Mouse (Mus musculus): ENCODE measurements around the gene Rfng. TPM values are rescaled to one million over a fixed set of nuclear protein-coding genes. Genes with fewer than 3 reads are reported as not detected.

Rfng gene
- polyA plus RNA-seq, 2 experiments: 39.0 to 61.0 TPM

- ATAC-seq (ENCODE audit: low FRiP score, low read depth) (no peak), DNase-seq (ENCODE audit: low spot score) (no peak)
- Histone ChIP-seq H3K27me3 (ENCODE audit: control insufficient read depth, insufficient read depth, low read length) (no peaks in the 10 kb centered on the region), H3K9me3 (ENCODE audit: control insufficient read depth, low read length) (no peaks in the 10 kb centered on the region), H3K27ac (replicated peaks; ENCODE audit: low read depth, low read length) (no peak overlapping the region), H3K4me3 (replicated peaks; ENCODE audit: low read length) (no peak overlapping the region), H3K4me1 (ENCODE audit: control insufficient read depth, insufficient read depth, low read length) (no peaks in the 10 kb centered on the region), H3K9ac (ENCODE audit: low read depth, low read length, severe bottlenecking) (no peak overlapping the region), H3K36me3 (ENCODE audit: control insufficient read depth, insufficient read depth, low read length) (no peaks in the 10 kb centered on the region), H3K4me2 (replicated peaks; ENCODE audit: low read depth, low read length, severe bottlenecking) (no peak overlapping the region)
- 39% methylated on average over 4 of the region's 4 CpGs for WGBS
- TF ChIP-seq POLR2A (IDR thresholded peaks at IDR 0.05; ENCODE audit: borderline replicate concordance, extremely low read depth, insufficient read depth, insufficient read length): no peak
Observed at GRCm38 (mm10) chr11:120747974-120748373, 36.0 kb downstream of the Rfng start.

- H3K9me3 ChIP-seq (ENCODE audit: control insufficient read depth, low read length): no peaks in the 10 kb centered on the region
- H3K27ac ChIP-seq (replicated peaks; ENCODE audit: low read depth, low read length): no peak overlapping the region
- H3K36me3 ChIP-seq (ENCODE audit: control insufficient read depth, insufficient read depth, low read length): no peaks in the 10 kb centered on the region
- H3K9ac ChIP-seq (ENCODE audit: low read depth, low read length, severe bottlenecking): no peak overlapping the region
- no peak for DNase-seq (ENCODE audit: low spot score)
- WGBS: 67% methylated on average over 7 of the region's 7 CpGs
- no peak for TF ChIP-seq POLR2A (IDR thresholded peaks at IDR 0.05; ENCODE audit: borderline replicate concordance, extremely low read depth, insufficient read depth, insufficient read length)
- H3K4me1 ChIP-seq (ENCODE audit: control insufficient read depth, insufficient read depth, low read length): no peaks in the 10 kb centered on the region
- H3K4me3 ChIP-seq (replicated peaks; ENCODE audit: low read length): no peak overlapping the region
- no peak overlapping the region for H3K4me2 ChIP-seq (replicated peaks; ENCODE audit: low read depth, low read length, severe bottlenecking)
- no peaks in the 10 kb centered on the region for H3K27me3 ChIP-seq (ENCODE audit: control insufficient read depth, insufficient read depth, low read length)
- ATAC-seq (ENCODE audit: low FRiP score, low read depth): no peak
Observed at GRCm38 (mm10) chr11:120744121-120744701, 39.8 kb downstream of the Rfng start.

DNA sequence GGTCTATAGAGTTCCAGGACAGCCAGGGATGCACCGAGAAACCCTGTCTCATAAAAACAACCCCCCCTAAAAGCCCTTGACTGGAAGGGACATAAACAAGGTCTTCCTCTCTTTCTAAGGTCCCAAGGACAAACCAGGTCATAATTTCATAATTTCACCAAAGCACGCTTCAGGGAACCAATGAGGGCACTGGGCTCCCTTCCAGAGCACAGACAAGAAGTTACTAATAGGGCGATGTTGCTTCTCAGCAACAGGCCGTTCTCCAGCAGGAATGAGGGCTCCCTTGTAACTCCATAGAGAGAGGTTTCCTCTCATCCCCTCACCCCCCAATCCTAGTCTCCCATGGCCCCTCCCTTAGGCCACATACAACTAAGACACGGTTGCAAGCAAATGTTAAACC, 43.0 kb downstream of the Rfng start:
- WGBS: 89% methylated on average over 5 of the region's 5 CpGs
- no peak for TF ChIP-seq POLR2A (IDR thresholded peaks at IDR 0.05; ENCODE audit: borderline replicate concordance, extremely low read depth, insufficient read depth, insufficient read length)

DNA sequence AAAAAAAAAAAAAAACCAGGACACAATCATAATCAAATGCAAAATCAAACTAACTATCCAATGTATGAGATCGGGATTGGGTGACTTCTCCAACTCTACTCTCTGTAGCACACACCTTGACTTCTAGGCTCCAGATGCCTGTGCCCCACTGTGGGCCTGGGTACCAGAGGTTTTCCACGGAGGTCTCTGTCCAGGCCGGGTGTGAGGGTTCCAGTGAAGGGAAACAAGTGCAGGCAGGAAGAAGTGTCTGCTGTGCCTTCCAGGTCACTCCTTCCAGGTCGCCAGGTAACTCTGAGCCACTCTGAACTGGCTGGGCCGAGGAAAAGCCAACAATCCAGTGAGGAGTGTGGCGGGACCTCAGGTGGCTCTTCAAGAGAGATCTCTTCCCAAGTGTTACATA, 47.6 kb downstream of the Rfng start:
- Histone ChIP-seq H3K36me3 (ENCODE audit: control insufficient read depth, insufficient read depth, low read length) (no peaks in the 10 kb centered on the region), H3K27me3 (ENCODE audit: control insufficient read depth, insufficient read depth, low read length) (no peaks in the 10 kb centered on the region), H3K9me3 (ENCODE audit: control insufficient read depth, low read length) (no peaks in the 10 kb centered on the region), H3K4me3 (replicated peaks; ENCODE audit: low read length) (no peak overlapping the region), H3K27ac (replicated peaks; ENCODE audit: low read depth, low read length) (no peak overlapping the region), H3K4me1 (ENCODE audit: control insufficient read depth, insufficient read depth, low read length) (peaks cover 9% of the 10 kb centered on the region; the same call in 1 of the 2 replicates), H3K9ac (ENCODE audit: low read depth, low read length, severe bottlenecking) (no peak overlapping the region), H3K4me2 (replicated peaks; ENCODE audit: low read depth, low read length, severe bottlenecking) (no peak overlapping the region)
- DNase-seq (ENCODE audit: low spot score): no peak
- no peak for ATAC-seq (ENCODE audit: low FRiP score, low read depth)
- WGBS: 75% methylated on average over 6 of the region's 6 CpGs
- TF ChIP-seq POLR2A (IDR thresholded peaks at IDR 0.05; ENCODE audit: borderline replicate concordance, extremely low read depth, insufficient read depth, insufficient read length): no peak

More for the DNA sequence above, 43.0 kb downstream of the Rfng start:
- Histone ChIP-seq H3K4me2 (replicated peaks; ENCODE audit: low read depth, low read length, severe bottlenecking) (no peak overlapping the region), H3K27ac (replicated peaks; ENCODE audit: low read depth, low read length) (no peak overlapping the region), H3K27me3 (ENCODE audit: control insufficient read depth, insufficient read depth, low read length) (no peaks in the 10 kb centered on the region), H3K4me1 (ENCODE audit: control insufficient read depth, insufficient read depth, low read length) (no peaks in the 10 kb centered on the region), H3K36me3 (ENCODE audit: control insufficient read depth, insufficient read depth, low read length) (no peaks in the 10 kb centered on the region), H3K4me3 (replicated peaks; ENCODE audit: low read length) (no peak overlapping the region), H3K9me3 (ENCODE audit: control insufficient read depth, low read length) (no peaks in the 10 kb centered on the region), H3K9ac (ENCODE audit: low read depth, low read length, severe bottlenecking) (no peak overlapping the region)
- DNase-seq (ENCODE audit: low spot score) (no peak), ATAC-seq (ENCODE audit: low FRiP score, low read depth) (no peak)

DNA sequence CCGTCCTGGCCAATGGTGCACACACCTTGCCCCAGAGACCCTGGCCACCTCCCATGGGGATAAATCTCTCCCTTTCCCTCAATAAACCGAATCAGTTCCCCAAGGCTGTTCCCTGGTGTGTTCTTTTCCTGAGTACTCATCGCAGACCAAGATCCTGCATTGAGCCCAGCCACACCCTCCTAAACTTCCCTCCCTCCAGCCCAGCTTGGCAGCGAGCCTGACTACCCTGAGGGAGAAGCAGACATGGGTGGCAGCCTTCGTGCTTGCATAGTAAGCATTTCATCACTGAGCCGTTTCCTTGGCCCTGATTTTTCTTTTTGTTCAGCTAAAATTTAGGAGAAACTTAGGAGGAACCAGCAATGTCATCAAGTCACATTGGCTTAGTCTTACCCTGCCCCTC, 50.5 kb downstream of the Rfng start:
- no peaks in the 10 kb centered on the region for H3K36me3 ChIP-seq (ENCODE audit: control insufficient read depth, insufficient read depth, low read length)
- WGBS: 48% methylated on average over 6 of the region's 6 CpGs
- no peak overlapping the region for H3K27ac ChIP-seq (replicated peaks; ENCODE audit: low read depth, low read length)
- DNase-seq (ENCODE audit: low spot score) (no peak), ATAC-seq (ENCODE audit: low FRiP score, low read depth) (no peak)
- no peak for TF ChIP-seq POLR2A (IDR thresholded peaks at IDR 0.05; ENCODE audit: borderline replicate concordance, extremely low read depth, insufficient read depth, insufficient read length)
- no peaks in the 10 kb centered on the region for H3K27me3 ChIP-seq (ENCODE audit: control insufficient read depth, insufficient read depth, low read length)
- no peaks in the 10 kb centered on the region for H3K9me3 ChIP-seq (ENCODE audit: control insufficient read depth, low read length)
- H3K4me2 ChIP-seq (replicated peaks; ENCODE audit: low read depth, low read length, severe bottlenecking): no peak overlapping the region
- H3K9ac ChIP-seq (ENCODE audit: low read depth, low read length, severe bottlenecking): no peak overlapping the region
- no peak overlapping the region for H3K4me3 ChIP-seq (replicated peaks; ENCODE audit: low read length)
- H3K4me1 ChIP-seq (ENCODE audit: control insufficient read depth, insufficient read depth, low read length): peaks cover 9% of the 10 kb centered on the region; the same call in 1 of the 2 replicates
